Comparison of ENCODE assay signal across 8 mouse cellular contexts in the genomic region with DNA sequence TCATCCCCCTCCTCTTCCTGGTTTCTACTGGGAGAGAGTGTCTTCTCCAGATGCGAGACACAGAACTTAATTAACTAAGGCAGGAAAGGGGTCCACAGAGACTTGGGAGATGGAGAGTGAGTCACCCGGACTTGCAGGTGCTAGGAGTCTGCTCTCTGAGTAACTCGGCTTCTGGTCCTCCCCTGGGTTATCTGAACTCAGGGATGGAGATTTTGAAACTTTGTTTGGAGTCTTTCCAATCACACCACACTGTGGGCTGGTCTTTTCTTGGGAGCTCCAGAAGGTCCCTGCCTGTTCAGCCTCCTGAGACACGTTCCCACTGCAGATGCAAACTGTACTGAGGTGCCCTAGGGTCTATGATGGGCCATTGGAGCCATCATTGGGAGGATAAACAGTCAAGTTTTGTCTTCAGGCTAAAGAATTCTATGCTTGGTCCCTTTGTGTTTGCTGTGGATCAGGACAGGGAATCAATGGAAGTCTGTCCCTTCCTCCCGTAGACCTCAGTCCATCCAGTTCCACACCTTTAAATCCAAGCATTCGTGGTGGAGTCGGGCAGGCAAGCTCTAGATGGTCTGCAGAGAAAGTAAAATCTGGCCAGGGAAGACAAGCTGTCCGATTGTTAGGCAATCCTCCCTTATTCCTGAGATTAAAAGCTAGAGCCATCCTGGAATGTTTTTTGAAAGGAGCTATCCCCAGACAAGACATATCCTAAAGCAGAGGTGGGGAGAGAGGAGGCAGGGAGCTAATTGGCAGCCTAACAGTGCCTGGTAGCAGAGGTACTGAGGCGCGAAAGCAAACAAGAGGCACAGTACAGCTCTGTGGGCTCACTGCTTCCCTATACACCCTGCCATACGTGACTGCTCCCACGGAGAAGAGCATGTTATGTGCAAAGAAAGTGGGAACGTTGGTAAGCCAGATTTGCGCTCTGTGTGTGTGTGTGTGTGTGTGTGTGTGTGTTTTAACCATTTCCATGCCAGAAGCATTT. TPM values are rescaled to one million over a fixed set of nuclear protein-coding genes. Genes with fewer than 3 reads are reported as not detected.
A peak's percentile ranks its signal among the peaks of the same experiment; 100 is the strongest.
DNase-seq lines count a peak whose midpoint lies in the region; ATAC-seq and TF ChIP-seq lines count a peak whose summit lies in the region.

No protein-coding gene starts in this region.

- H3K9ac ChIP-seq in lung, postnatal 0 days (replicated peaks; ENCODE audit: low read depth), result no peak overlapping the region
- H3K9ac ChIP-seq in forebrain, embryonic 14.5 days (ENCODE audit: low read length), result peak overlapping the region; percentile 76
- peak overlapping the region; percentile 53 for H3K9ac ChIP-seq in kidney, embryonic 15.5 days
- peak overlapping the region; percentile 69 for H3K9ac ChIP-seq in midbrain, embryonic 16.5 days (ENCODE audit: low read depth, low read length)

- WGBS in lung, postnatal 0 days, result 27% methylated on average over 14 of the region's 14 CpGs
- WGBS in forebrain, embryonic 14.5 days, result 7% methylated on average over 14 of the region's 14 CpGs
- 19% methylated on average over 14 of the region's 14 CpGs for WGBS in kidney, embryonic 15.5 days
- 11% methylated on average over 14 of the region's 14 CpGs for WGBS in midbrain, embryonic 16.5 days

- no peak overlapping the region for H3K27ac ChIP-seq in lung, postnatal 0 days (ENCODE audit: low read length)
- H3K27ac ChIP-seq in forebrain, embryonic 14.5 days (ENCODE audit: low read depth, low read length), result no peak overlapping the region
- no peak overlapping the region for H3K27ac ChIP-seq in kidney, embryonic 15.5 days
- H3K27ac ChIP-seq in midbrain, embryonic 16.5 days (ENCODE audit: low read length), result peak overlapping the region; percentile 10; the same call in 1 of the 2 replicates

- H3K4me1 ChIP-seq in lung, postnatal 0 days (ENCODE audit: insufficient read depth, low read depth, low read length), result no peaks in the 10 kb centered on the region
- H3K4me1 ChIP-seq in forebrain, embryonic 14.5 days (ENCODE audit: control insufficient read depth, insufficient read depth, low read length), result peaks cover 5% of the 10 kb centered on the region; the same call in 1 of the 2 replicates
- peaks cover 12% of the 10 kb centered on the region for H3K4me1 ChIP-seq in kidney, embryonic 15.5 days
- H3K4me1 ChIP-seq in midbrain, embryonic 16.5 days (ENCODE audit: control insufficient read depth, insufficient read depth, low read length), result peaks cover 5% of the 10 kb centered on the region; the same call in 1 of the 2 replicates

- peak; percentile 10 for DNase-seq in lung, postnatal 0 days (ENCODE audit: low spot score)
- DNase-seq in lung, postnatal 4 days, result no peak
- peak; percentile 56 for DNase-seq in forebrain, embryonic 14.5 days (ENCODE audit: low spot score)
- DNase-seq in natural killer cell, adult 2 months (ENCODE audit: low spot score in 2 of 2), result no peak
- DNase-seq in thymus, postnatal 14 days, result no peak
- no peak for DNase-seq in ovary, postnatal 14 days (ENCODE audit: low spot score)

- no peak for TF ChIP-seq EP300 in lung, postnatal 0 days (IDR thresholded peaks at IDR 0.05)

- no peaks in the 10 kb centered on the region for H3K9me3 ChIP-seq in lung, postnatal 0 days (ENCODE audit: low read length)
- no peaks in the 10 kb centered on the region for H3K9me3 ChIP-seq in forebrain, embryonic 14.5 days (replicated peaks; ENCODE audit: control insufficient read depth, low read length)
- no peaks in the 10 kb centered on the region for H3K9me3 ChIP-seq in kidney, embryonic 15.5 days (replicated peaks)
- no peaks in the 10 kb centered on the region for H3K9me3 ChIP-seq in midbrain, embryonic 16.5 days (replicated peaks; ENCODE audit: control insufficient read depth, low read length, poor library complexity, severe bottlenecking)

- ATAC-seq in lung, postnatal 0 days, result no peak
- ATAC-seq in forebrain, embryonic 14.5 days, result peak; percentile 65; the same call in 1 of the 2 replicates
- ATAC-seq in kidney, embryonic 15.5 days (replicated peaks; ENCODE audit: low FRiP score), result peak; percentile 55; the same call in 1 of the 2 replicates
- peak; percentile 66; the same call in 1 of the 2 replicates for ATAC-seq in midbrain, embryonic 16.5 days

- peak overlapping the region; percentile 97 for H3K4me2 ChIP-seq in lung, postnatal 0 days (replicated peaks; ENCODE audit: low read depth, low read length)
- H3K4me2 ChIP-seq in forebrain, embryonic 14.5 days (ENCODE audit: low read length), result peak overlapping the region; percentile 96
- H3K4me2 ChIP-seq in kidney, embryonic 15.5 days, result peak overlapping the region; percentile 99
- H3K4me2 ChIP-seq in midbrain, embryonic 16.5 days (ENCODE audit: low read length), result peak overlapping the region; percentile 84

- no peaks in the 10 kb centered on the region for H3K36me3 ChIP-seq in lung, postnatal 0 days (ENCODE audit: insufficient read depth, low read length)
- H3K36me3 ChIP-seq in forebrain, embryonic 14.5 days (ENCODE audit: control insufficient read depth, insufficient read depth, low read length), result no peaks in the 10 kb centered on the region
- no peaks in the 10 kb centered on the region for H3K36me3 ChIP-seq in kidney, embryonic 15.5 days
- H3K36me3 ChIP-seq in midbrain, embryonic 16.5 days (ENCODE audit: control insufficient read depth, insufficient read depth, low read length), result no peaks in the 10 kb centered on the region

- TF ChIP-seq CTCF in lung, postnatal 0 days (IDR thresholded peaks at IDR 0.05), result no peak

- H3K4me3 ChIP-seq in lung, postnatal 0 days (ENCODE audit: low read depth, low read length), result peak overlapping the region; percentile 56
- H3K4me3 ChIP-seq in forebrain, embryonic 14.5 days (ENCODE audit: low read depth, low read length), result peak overlapping the region; percentile 62
- peak overlapping the region; percentile 70 for H3K4me3 ChIP-seq in kidney, embryonic 15.5 days (replicated peaks)
- H3K4me3 ChIP-seq in midbrain, embryonic 16.5 days (ENCODE audit: low read depth, low read length), result peak overlapping the region; percentile 84

- H3K27me3 ChIP-seq in lung, postnatal 0 days (replicated peaks; ENCODE audit: insufficient read depth, low read length), result no peaks in the 10 kb centered on the region; the same call in 1 of the 2 replicates
- no peaks in the 10 kb centered on the region for H3K27me3 ChIP-seq in forebrain, embryonic 14.5 days (replicated peaks; ENCODE audit: control insufficient read depth, insufficient read depth, low read length)
- H3K27me3 ChIP-seq in kidney, embryonic 15.5 days, result peaks cover 40% of the 10 kb centered on the region
- peaks cover 3% of the 10 kb centered on the region for H3K27me3 ChIP-seq in midbrain, embryonic 16.5 days (ENCODE audit: control insufficient read depth, insufficient read depth, low read depth, low read length)

RNA-seq across cellular contexts. Expression of a gene that starts 1.2 kb away (rescaled TPM):
- polyA plus RNA-seq in lung, postnatal 0 days (2015; fragmentation: Nextera tagmentation; extraction: Ambion mirVana), result 3.3 and 3.6 TPM in 2 replicates
- 2.6 and 2.7 TPM in 2 replicates for polyA plus RNA-seq in forebrain, embryonic 14.5 days (2014; fragmentation: Nextera tagmentation; extraction: Ambion mirVana)
- polyA plus RNA-seq in kidney, embryonic 15.5 days (2015; fragmentation: Nextera tagmentation; extraction: Ambion mirVana), result 1.5 TPM in 2 replicates
- 4.4 and 5.1 TPM in 2 replicates for polyA plus RNA-seq in midbrain, embryonic 16.5 days (2015; fragmentation: Nextera tagmentation; extraction: Ambion mirVana)

RNA-seq across cellular contexts. Expression of a gene that starts 14.4 kb away (rescaled TPM):
- polyA plus RNA-seq in lung, postnatal 0 days (2015; fragmentation: Nextera tagmentation; extraction: Ambion mirVana), result 35.9 and 36.6 TPM in 2 replicates
- polyA plus RNA-seq in forebrain, embryonic 14.5 days (2014; fragmentation: Nextera tagmentation; extraction: Ambion mirVana), result 43.3 and 45.9 TPM in 2 replicates
- polyA plus RNA-seq in kidney, embryonic 15.5 days (2015; fragmentation: Nextera tagmentation; extraction: Ambion mirVana), result 88.5 and 92.0 TPM in 2 replicates
- 39.3 and 42.6 TPM in 2 replicates for polyA plus RNA-seq in midbrain, embryonic 16.5 days (2015; fragmentation: Nextera tagmentation; extraction: Ambion mirVana)

Comparison
In these comparisons a context has a peak if more than half of its experiments do, and no peak if none do; other contexts are left out.
1. DNase-seq: peak in lung, postnatal 0 days (single experiment) and forebrain, embryonic 14.5 days (single experiment); none in lung, postnatal 4 days (0 of 2), natural killer cell, adult 2 months (0 of 2), thymus, postnatal 14 days (single experiment) and ovary, postnatal 14 days (single experiment).
2. Peak in every context shown above with its lines, with median percentiles within 50 percentile points of each other: H3K4me2 ChIP-seq and H3K4me3 ChIP-seq.